Mouse (Mus musculus): Measurements from ENCODE around the gene Gm815.

Gene Gm815

GRCm38 (mm10) chr19:26877180-26877775 is 8.4 kb upstream of the Gm815 start:
- no peak for DNase-seq (ENCODE audit: low read depth)

- DNase-seq (ENCODE audit: low read depth) = no peak
Measured at GRCm38 (mm10) chr19:26879856-26880255, 5.8 kb upstream of the Gm815 start.

GRCm38 (mm10) chr19:26881866-26882427 is 3.7 kb upstream of the Gm815 start:
- DNase-seq (ENCODE audit: low read depth) = no peak

DNA sequence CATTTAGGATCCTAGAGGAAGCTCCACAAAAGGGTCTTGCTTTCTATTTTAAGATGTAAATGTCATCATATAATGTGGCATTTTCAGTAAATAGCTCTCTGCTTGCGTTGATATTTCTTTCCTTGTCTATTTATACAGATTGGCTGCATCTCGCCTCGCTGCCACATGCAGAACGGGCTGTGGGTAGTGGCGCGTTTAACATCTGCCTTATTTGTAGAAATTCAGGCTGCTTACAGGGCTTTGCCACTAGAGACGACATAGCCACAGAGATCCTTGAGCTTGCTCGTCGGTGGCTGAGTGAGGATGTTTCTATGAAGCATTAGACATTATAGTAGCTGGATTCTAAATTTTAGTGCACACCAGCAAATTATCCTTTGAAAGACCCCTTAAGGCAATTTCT is 2.5 kb downstream of the Gm815 start:
- DNase-seq (ENCODE audit: low read depth) = no peak

GRCm38 (mm10) chr19:26891306-26891964 is 5.8 kb downstream of the Gm815 start:
- DNase-seq (ENCODE audit: low read depth) = no peak

DNA sequence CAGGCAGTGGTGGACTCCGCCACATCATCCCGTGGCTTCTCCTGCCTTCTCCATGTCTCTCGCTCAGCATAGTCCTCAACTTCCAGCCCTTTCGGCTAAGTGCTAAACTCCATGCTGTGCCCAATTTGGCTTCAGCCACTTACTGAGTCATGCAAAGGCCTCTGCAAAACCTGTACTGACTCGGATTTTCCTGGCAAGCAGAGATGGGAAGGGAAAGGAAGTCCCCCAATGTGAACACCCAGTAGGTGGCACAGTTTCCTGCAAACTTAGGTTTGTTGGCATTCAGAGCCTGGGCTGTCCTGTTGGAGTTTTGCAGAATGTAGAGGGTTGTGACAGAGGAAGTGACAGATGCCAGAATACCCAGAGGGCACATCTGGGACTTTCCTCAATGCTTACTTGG is 7.2 kb downstream of the Gm815 start:
- DNase-seq (ENCODE audit: low read depth) = no peak

GRCm38 (mm10) chr19:26902162-26902561 is 16.5 kb downstream of the Gm815 start:
- no peak for DNase-seq (ENCODE audit: low read depth)

GRCm38 (mm10) chr19:26914245-26914644 is 28.6 kb downstream of the Gm815 start:
- no peak for DNase-seq (ENCODE audit: low read depth)

DNA sequence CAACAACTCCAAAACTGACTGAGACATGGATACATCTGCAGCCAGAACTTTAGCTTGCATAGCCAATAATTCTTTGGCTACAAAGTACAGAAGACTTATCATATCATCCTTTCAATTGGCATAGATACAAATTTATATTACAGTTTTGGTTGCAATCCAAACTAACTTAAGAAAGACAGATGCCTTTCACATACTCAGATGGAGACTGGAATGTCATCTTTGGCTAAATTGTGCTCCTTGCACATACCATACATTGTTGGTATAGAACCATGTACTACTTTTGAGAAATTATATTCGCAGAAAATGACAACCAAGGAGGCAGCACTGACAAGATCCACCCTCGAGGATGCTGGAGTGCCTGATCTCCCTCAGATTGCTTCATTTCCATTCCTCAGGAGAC is 35.1 kb downstream of the Gm815 start:
- DNase-seq (ENCODE audit: low read depth) = no peak

GRCm38 (mm10) chr19:26930295-26931283 is 44.9 kb downstream of the Gm815 start:
- no peak for DNase-seq (ENCODE audit: low read depth)

GRCm38 (mm10) chr19:26934186-26934585 is 48.5 kb downstream of the Gm815 start:
- no peak for DNase-seq (ENCODE audit: low read depth)

Data from c-Kit-positive CD71-positive TER-119-negative erythroid progenitor cells, embryonic 14.5 days (primary cell).